Mouse (Mus musculus) forebrain, postnatal 0 days (tissue): Measurements from ENCODE around the gene Sbk2. TPM values are rescaled to one million over a fixed set of nuclear protein-coding genes. Genes with fewer than 3 reads are reported as not detected.

ENCODE experiments used
- ATAC-seq: fragments of 200-750 bp; cut with Nextera tagmentation; 2 replicates; pipeline ENCODE4 v1.8.0; 2017; ENCODE audit warnings: mild to moderate bottlenecking, moderate library complexity
- DNase-seq: peaks from one replicate; pipeline ENCODE4 v3.0.0-alpha.2; 2015
- H3K27ac ChIP-seq: fragments of 300-500 bp; sonication (generic); 2 replicates; pipeline ENCODE4 v1.5.1; 2014; ENCODE audit warnings: low read depth, mild to moderate bottlenecking, antibody characterized with exemption, low read length, moderate library complexity, mixed read lengths
- H3K27me3 ChIP-seq: fragments of 300-500 bp; sonication (generic); 2 replicates; pipeline ENCODE4 v1.6.1; 2014; ENCODE audit warnings: mild to moderate bottlenecking, low read length, mixed read lengths; ENCODE audit not compliant: insufficient read depth
- H3K36me3 ChIP-seq: fragments of 300-500 bp; sonication (generic); 2 replicates; pipeline ENCODE4 v1.6.1; 2014; ENCODE audit warnings: mild to moderate bottlenecking, moderate library complexity; ENCODE audit not compliant: insufficient read depth
- H3K4me1 ChIP-seq: fragments of 300-500 bp; sonication (generic); 2 replicates; pipeline ENCODE4 v1.6.1; 2014; ENCODE audit warnings: antibody characterized with exemption; ENCODE audit not compliant: insufficient read depth
- H3K4me2 ChIP-seq: fragments of 300-500 bp; sonication (generic); 2 replicates; pipeline ENCODE4 v1.6.1; 2014; ENCODE audit warnings: low read depth, mild to moderate bottlenecking, moderate library complexity
- H3K4me3 ChIP-seq: fragments of 300-500 bp; sonication (generic); 2 replicates; pipeline ENCODE4 v1.5.1; 2014; ENCODE audit warnings: low read depth, low read length, mixed read lengths
- H3K9ac ChIP-seq: fragments of 300-500 bp; sonication (generic); 2 replicates; pipeline ENCODE4 v1.6.1; 2014; ENCODE audit warnings: mild to moderate bottlenecking
- H3K9me3 ChIP-seq: fragments of 300-500 bp; sonication (generic); 2 replicates; pipeline ENCODE4 v1.6.1; 2016; ENCODE audit warnings: low read length
- CTCF ChIP-seq: sonication (generic); IDR thresholded peaks from 2 replicates; pipeline ENCODE4 v1.5.1; 2016; ENCODE audit warnings: antibody characterized with exemption, control low read depth, low read depth
- WGBS: fragments of 180-500 bp; shearing (Covaris S2); extraction: QIAGEN DNeasy Blood & Tissue Kit; methylation state at CpG from one replicate; pipeline ENCODE4 v1.1.7; 2014; 5-methylcytosine and 5-hydroxymethylcytosine counted together
- polyA plus RNA-seq: library from polyadenylated mRNA; unstranded; fragments of >200 nt; fragmentation: Nextera tagmentation; extraction: Ambion mirVana; gene quantifications from 2 replicates; pipeline ENCODE4 v1.2.1, GENCODE M21; 2015
- total RNA-seq: library from RNA; depleted of rRNA; stranded (reverse); fragments of >200 nt; gene quantifications from 2 replicates; pipeline ENCODE4 v1.2.3, GENCODE M21; 2014

The Sbk2 gene
- total and polyA plus RNA-seq, 2 experiments from 2014 or later = not detected

DNA sequence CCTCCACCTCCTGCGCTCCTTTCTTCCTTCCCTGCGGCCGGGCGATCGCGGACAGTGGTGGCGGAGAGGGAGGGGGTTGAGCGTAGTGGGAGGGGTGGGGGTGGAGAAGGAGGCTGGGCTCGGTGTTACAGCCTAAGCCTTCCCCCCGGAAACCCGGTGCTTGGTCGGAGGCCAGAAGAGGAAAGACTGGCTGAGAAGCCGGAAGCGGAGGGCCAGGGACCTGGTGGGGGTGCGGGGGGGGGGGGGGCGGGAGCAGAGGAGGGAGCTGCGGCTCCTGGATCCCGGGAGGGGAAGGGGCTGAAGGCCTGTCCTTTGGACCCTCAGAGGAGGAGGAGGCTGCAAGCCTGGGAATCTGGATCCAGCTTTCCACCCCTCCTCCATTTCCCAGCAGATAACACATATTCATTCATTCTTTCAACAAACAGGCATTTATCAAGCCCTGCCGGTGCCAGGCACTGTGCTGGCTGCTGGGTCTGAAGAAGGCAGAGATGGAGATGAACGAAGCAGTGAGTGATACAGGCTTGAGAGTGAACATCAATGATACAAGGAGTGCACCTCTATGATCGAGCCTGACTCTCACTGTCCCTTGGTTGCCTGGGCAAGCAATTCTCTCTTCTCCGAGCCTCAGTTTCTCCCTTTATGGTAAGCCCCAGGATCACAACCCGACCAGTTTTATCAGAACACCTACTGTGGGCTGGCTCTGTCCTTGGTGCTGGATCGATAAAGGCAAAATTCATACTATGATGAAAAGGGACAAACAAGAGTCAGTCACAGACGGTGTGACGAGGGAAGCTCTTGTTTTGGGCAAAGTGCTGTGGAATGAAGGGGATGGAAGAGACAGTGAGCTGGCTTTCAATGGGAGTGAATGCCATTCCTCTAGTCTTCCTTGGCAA lies 32.0 kb upstream of the Sbk2 start, which contains the start of gene Zfp579:
Zfp579 (minus strand) TSS at position 156 of the 893 bp plus-strand sequence.
- Histone ChIP-seq H3K27ac (peak within 1 kb of the TSS; percentile 81), H3K9me3 (no peaks in the 10 kb centered on the region), H3K27me3 (no peaks in the 10 kb centered on the region), H3K36me3 (peaks cover 20% of the 10 kb centered on the region), H3K4me1 (peaks cover 16% of the 10 kb centered on the region; the same call in 1 of the 2 replicates), H3K4me2 (peak within 1 kb of the TSS; percentile 52), H3K4me3 (peak within 1 kb of the TSS; percentile 83), H3K9ac (peak within 1 kb of the TSS; percentile 88)
- peak; percentile 89 for ATAC-seq
- no peak for TF ChIP-seq CTCF
- WGBS = 5% methylated on average over 16 of the region's 26 CpGs
- DNase-seq = peak; percentile 96

DNA sequence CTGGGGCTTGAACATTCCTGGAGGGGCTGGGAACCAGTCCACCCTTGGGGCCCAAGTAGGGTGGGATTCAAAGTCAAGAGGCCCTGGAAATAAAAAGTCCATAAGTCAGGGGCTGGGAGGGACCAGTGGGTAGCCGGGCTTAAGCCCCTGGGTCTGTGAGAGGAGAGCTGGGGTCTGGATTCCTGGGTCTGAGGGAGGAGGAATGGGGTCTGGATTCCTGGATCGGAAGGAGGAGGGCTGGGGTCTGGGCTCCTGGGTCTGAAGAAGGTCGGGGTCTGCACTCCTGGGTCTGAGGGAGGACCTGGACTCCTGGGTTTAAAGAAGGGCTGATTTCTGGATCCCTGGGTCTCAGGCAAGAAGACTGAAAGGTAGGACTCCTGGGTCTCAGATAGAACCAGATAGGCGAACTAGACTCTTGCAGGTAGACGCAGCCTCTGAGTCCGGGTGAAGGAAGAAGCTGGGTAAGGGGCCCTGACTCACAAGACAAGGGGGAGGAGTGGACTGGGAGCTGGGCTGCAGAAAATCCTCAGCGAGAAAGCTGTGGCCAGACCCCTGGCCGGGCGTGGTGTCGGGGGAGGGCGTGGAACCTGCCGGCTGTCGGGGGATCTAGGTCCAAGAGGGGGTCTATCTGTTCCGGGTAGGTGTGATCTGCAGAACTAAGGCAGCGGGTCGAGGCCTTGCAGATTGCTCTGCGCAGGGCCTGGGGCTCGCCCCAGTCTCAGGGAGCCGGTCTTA lies 31.2 kb upstream of the Sbk2 start:
- ATAC-seq (peak; percentile 58), DNase-seq (no peak)
- no peaks in the 10 kb centered on the region for H3K9me3 ChIP-seq
- no peaks in the 10 kb centered on the region for H3K27me3 ChIP-seq
- peak overlapping the region; percentile 52 for H3K4me2 ChIP-seq
- H3K4me1 ChIP-seq = peaks cover 16% of the 10 kb centered on the region; the same call in 1 of the 2 replicates
- peak overlapping the region; percentile 83 for H3K4me3 ChIP-seq
- H3K27ac ChIP-seq = peak overlapping the region; percentile 81
- H3K36me3 ChIP-seq = peaks cover 20% of the 10 kb centered on the region
- peak overlapping the region; percentile 88 for H3K9ac ChIP-seq
- WGBS = 5% methylated on average over 19 of the region's 19 CpGs
- TF ChIP-seq CTCF = no peak

GRCm38 (mm10) chr7:4993999-4994788 lies 30.0 kb upstream of the Sbk2 start:
- peaks cover 16% of the 10 kb centered on the region; the same call in 1 of the 2 replicates for H3K4me1 ChIP-seq
- H3K9ac ChIP-seq = no peak overlapping the region
- no peak for DNase-seq
- no peak for ATAC-seq
- 57% methylated on average over 59 of the region's 59 CpGs for WGBS
- no peak for TF ChIP-seq CTCF
- no peaks in the 10 kb centered on the region for H3K9me3 ChIP-seq
- H3K36me3 ChIP-seq = peaks cover 20% of the 10 kb centered on the region
- H3K27me3 ChIP-seq = no peaks in the 10 kb centered on the region
- no peak overlapping the region for H3K27ac ChIP-seq
- 0 out of 2 replicates have a peak overlapping the region, but pooled peaks have one; percentile 83 for H3K4me3 ChIP-seq
- H3K4me2 ChIP-seq = peak overlapping the region; percentile 52

- TF ChIP-seq CTCF = no peak
- Histone ChIP-seq H3K4me2 (peak overlapping the region; percentile 52; the same call in 1 of the 2 replicates), H3K27ac (no peak overlapping the region), H3K36me3 (peaks cover 20% of the 10 kb centered on the region), H3K9ac (no peak overlapping the region), H3K27me3 (no peaks in the 10 kb centered on the region), H3K4me1 (peaks cover 16% of the 10 kb centered on the region; the same call in 1 of the 2 replicates), H3K9me3 (no peaks in the 10 kb centered on the region), H3K4me3 (no peak overlapping the region)
- 54% methylated on average over 55 of the region's 55 CpGs for WGBS
- DNase-seq (no peak), ATAC-seq (no peak)
Measured at GRCm38 (mm10) chr7:4993347-4993998, 29.3 kb upstream of the Sbk2 start.

DNA sequence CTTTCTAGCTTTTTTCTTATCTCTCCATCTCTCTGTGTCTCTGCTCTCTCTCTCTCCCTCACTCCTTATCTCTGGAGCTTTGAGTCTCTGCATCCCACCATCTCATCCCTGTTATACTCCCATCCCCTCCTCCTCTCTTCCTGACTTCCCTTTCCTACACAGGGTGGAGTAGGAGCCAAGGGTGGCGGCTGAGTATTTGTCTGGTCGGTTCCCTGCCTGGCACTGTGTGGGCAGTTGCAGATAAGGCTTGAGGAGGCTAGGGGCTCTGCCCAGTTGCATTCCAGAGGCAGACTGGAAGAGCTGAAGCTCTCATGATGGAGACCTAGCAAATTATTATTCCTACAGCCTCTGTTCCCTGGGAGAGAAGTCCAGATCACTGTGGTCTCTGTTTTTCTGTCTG lies 24.0 kb upstream of the Sbk2 start:
- H3K4me2 ChIP-seq = no peak overlapping the region
- H3K4me3 ChIP-seq = no peak overlapping the region
- H3K27me3 ChIP-seq = no peaks in the 10 kb centered on the region
- no peak overlapping the region for H3K27ac ChIP-seq
- TF ChIP-seq CTCF = no peak
- DNase-seq (no peak), ATAC-seq (no peak)
- H3K36me3 ChIP-seq = peaks cover 16% of the 10 kb centered on the region
- 70% methylated on average over 2 of the region's 2 CpGs for WGBS
- no peaks in the 10 kb centered on the region for H3K4me1 ChIP-seq
- no peaks in the 10 kb centered on the region for H3K9me3 ChIP-seq
- no peak overlapping the region for H3K9ac ChIP-seq

GRCm38 (mm10) chr7:4976832-4977231 lies 12.6 kb upstream of the Sbk2 start:
- H3K36me3 ChIP-seq = no peaks in the 10 kb centered on the region
- WGBS = 91% methylated on average over 7 of the region's 7 CpGs
- no peaks in the 10 kb centered on the region for H3K9me3 ChIP-seq
- DNase-seq (no peak), ATAC-seq (no peak)
- H3K4me1 ChIP-seq = no peaks in the 10 kb centered on the region
- no peak overlapping the region for H3K4me3 ChIP-seq
- no peaks in the 10 kb centered on the region for H3K27me3 ChIP-seq
- peak; percentile 27; the same call in 1 of the 2 replicates for TF ChIP-seq CTCF
- H3K27ac ChIP-seq = no peak overlapping the region
- no peak overlapping the region for H3K9ac ChIP-seq
- no peak overlapping the region for H3K4me2 ChIP-seq
